Mouse (Mus musculus): ENCODE data around the gene Gm21812. TPM values are rescaled to one million over a fixed set of nuclear protein-coding genes. Genes with fewer than 3 reads are reported as not detected.
"Not testable (repeated sequence)": the region's sequence is repeated elsewhere in the genome, so short reads cannot be mapped to it uniquely, and the experiment has no call there.

Gene Gm21812
- not detected in 2 replicates for total RNA-seq (2017)

GRCm38 (mm10) chrY:9347084-9347483 is at the start of gene Gm21812:
Gm21812 (minus strand) TSS chrY:9347184.
- ATAC-seq (replicated peaks in 1 of 2; ENCODE audit: insufficient read depth in 1 of 2, low FRiP score in 2 of 2, low TSS enrichment in 1 of 2, low read depth in 1 of 2, poor library complexity in 2 of 2, severe bottlenecking in 2 of 2) = not testable (repeated sequence)

Other genes with a start within 250 kb of the Gm21812 start
- not detected in 2 replicates for gene Gm21292, start 213.3 kb downstream of the Gm21812 start, total RNA-seq (2017)
- not detected in 2 replicates for gene Gm21721, start 145.0 kb downstream of the Gm21812 start, total RNA-seq (2017)
- not detected in 2 replicates for gene Gm21874, start 69.0 kb upstream of the Gm21812 start, total RNA-seq (2017)